Mouse (Mus musculus) intestine, embryonic 16.5 days (tissue): Measurements from ENCODE around the gene Actl9. TPM values are rescaled to one million over a fixed set of nuclear protein-coding genes. Genes with fewer than 3 reads are reported as not detected.

Source experiments
- polyA plus RNA-seq: library from polyadenylated mRNA; unstranded; fragments of >200 nt; fragmentation: Nextera tagmentation; extraction: Ambion mirVana; gene quantifications from 2 replicates; pipeline ENCODE4 v1.2.1, GENCODE M21; 2015

Gene Actl9
- polyA plus RNA-seq, 1 experiment from 2014 or later, result not detected

Other genes with a start within 250 kb of the Actl9 start
- not detected in 2 replicates for gene Olfr239, start 241.6 kb upstream of the Actl9 start, polyA plus RNA-seq
- gene Olfr1564, start 211.2 kb upstream of the Actl9 start, polyA plus RNA-seq, result not detected in 2 replicates
- 11.0 and 11.4 TPM in 2 replicates for gene Zfp955a, start 177.8 kb upstream of the Actl9 start, polyA plus RNA-seq
- gene Olfr63, start 168.2 kb upstream of the Actl9 start, polyA plus RNA-seq, result not detected in 2 replicates
- gene Zfp955b, start 143.4 kb upstream of the Actl9 start, polyA plus RNA-seq, result 7.4 and 8.9 TPM in 2 replicates
- 5.6 and 6.0 TPM in 2 replicates for gene Zfp81, start 74.0 kb upstream of the Actl9 start, polyA plus RNA-seq
- 8.3 and 9.5 TPM in 2 replicates for gene Zfp101, start 38.3 kb upstream of the Actl9 start, polyA plus RNA-seq
- gene Adamts10, start 91.3 kb downstream of the Actl9 start, polyA plus RNA-seq, result 33.1 and 35.8 TPM in 2 replicates
- 3.9 and 4.3 TPM in 2 replicates for gene Myo1f, start 122.8 kb downstream of the Actl9 start, polyA plus RNA-seq
- 38.1 and 39.6 TPM in 2 replicates for gene Zfp414, start 196.2 kb downstream of the Actl9 start, polyA plus RNA-seq
- gene Pram1, start 205.2 kb downstream of the Actl9 start, polyA plus RNA-seq, result 0.60 and 1.1 TPM in 2 replicates